Mouse (Mus musculus) CH12.LX (cell line): ENCODE data around the gene Tob1. TPM values are rescaled to one million over a fixed set of nuclear protein-coding genes. Genes with fewer than 3 reads are reported as not detected.

ENCODE experiments used
- DNase-seq: peaks from one replicate; pipeline ENCODE4 v3.0.0-alpha.2; 2013; ENCODE audit errors: extremely low read depth
- H3K27ac ChIP-seq: 2 replicates; pipeline ENCODE4 v1.5.1; 2012; ENCODE audit warnings: low read depth, mild to moderate bottlenecking, control low read depth, moderate library complexity; ENCODE audit not compliant: insufficient read depth
- H3K27me3 ChIP-seq: replicated peaks from 2 replicates; pipeline ENCODE3; 2012; ENCODE audit warnings: inconsistent platforms
- H3K36me3 ChIP-seq, 2 experiments: replicated peaks in 1 of 2; 2 replicates each; pipeline versions ENCODE3 to v1.6.1; 2012; ENCODE audit warnings: inconsistent platforms in 1 of 2, low read length in 1 of 2, mild to moderate bottlenecking in 1 of 2, mixed read lengths in 1 of 2, moderate library complexity in 1 of 2; ENCODE audit not compliant: control insufficient read depth in 1 of 2, insufficient read depth in 1 of 2
- H3K4me1 ChIP-seq, 2 experiments: 2 replicates each; pipeline ENCODE4 v1.6.1; 2012; ENCODE audit warnings: inconsistent platforms in 1 of 2, moderate library complexity in 1 of 2; ENCODE audit not compliant: insufficient read depth in 2 of 2, control insufficient read depth in 1 of 2
- H3K4me2 ChIP-seq: 2 replicates; pipeline ENCODE4 v1.6.1; 2012; ENCODE audit warnings: low read depth, mild to moderate bottlenecking, control low read depth; ENCODE audit not compliant: poor library complexity, insufficient read depth, severe bottlenecking
- H3K4me3 ChIP-seq, 3 experiments: fragments of 150-350 bp in 1 of 3; sonication (generic) in 1 of 3; replicated peaks in 1 of 3; 2 replicates each; pipeline versions ENCODE3 to v1.5.1; 2011 to 2012; ENCODE audit warnings: low read depth in 2 of 3, low read length in 2 of 3, mild to moderate bottlenecking in 2 of 3, moderate library complexity in 2 of 3, control low read depth in 1 of 3, improper control_type of control experiment in 1 of 3, inconsistent platforms in 1 of 3, mixed read lengths in 1 of 3; ENCODE audit not compliant: poor library complexity in 1 of 3
- H3K79me2 ChIP-seq: replicated peaks from 2 replicates; pipeline ENCODE4 v1.6.1; 2012; ENCODE audit warnings: mild to moderate bottlenecking, moderate library complexity; ENCODE audit not compliant: control insufficient read depth, poor library complexity, insufficient read depth, severe bottlenecking; ENCODE audit errors: extremely low read depth
- H3K9ac ChIP-seq: 2 replicates; pipeline ENCODE4 v1.6.1; 2012; ENCODE audit warnings: low read depth, mild to moderate bottlenecking, control low read depth, moderate library complexity; ENCODE audit not compliant: insufficient read depth
- H3K9me3 ChIP-seq: replicated peaks from 2 replicates; pipeline ENCODE3; 2012; ENCODE audit warnings: low read length, inconsistent platforms, mixed read lengths
- BHLHE40 ChIP-seq: IDR thresholded peaks from 2 replicates; pipeline ENCODE4 v1.6.1; 2011; ENCODE audit warnings: mild to moderate bottlenecking, low read depth, low read length, improper control_type of control experiment
- CHD1 ChIP-seq: IDR thresholded peaks from 2 replicates; pipeline ENCODE4 v1.6.1; 2012; ENCODE audit warnings: low read depth, low read length, improper control_type of control experiment, inconsistent platforms
- CHD2 ChIP-seq: IDR thresholded peaks from 2 replicates; pipeline ENCODE4 v1.6.1; 2011; ENCODE audit warnings: low read length, improper control_type of control experiment
- CTCF ChIP-seq, 2 experiments: IDR thresholded peaks in 1 of 2; conservative IDR thresholded peaks in 1 of 2; 2 replicates each; pipeline ENCODE4 v1.5.1; 2011 to 2012; ENCODE audit warnings: low read depth in 2 of 2, low read length in 2 of 2, improper control_type of control experiment in 1 of 2, inconsistent platforms in 1 of 2, mild to moderate bottlenecking in 1 of 2, moderate library complexity in 1 of 2
- E2F4 ChIP-seq: IDR thresholded peaks from 2 replicates; pipeline ENCODE4 v1.6.1; 2011; ENCODE audit warnings: low read depth, low read length, improper control_type of control experiment; ENCODE audit not compliant: insufficient replicate concordance
- ELF1 ChIP-seq: IDR thresholded peaks from 2 replicates; pipeline ENCODE4 v1.6.1; 2014; ENCODE audit warnings: low read depth, mild to moderate bottlenecking, inconsistent platforms, low read length, improper control_type of control experiment
- EP300 ChIP-seq: IDR thresholded peaks from 2 replicates; pipeline ENCODE4 v1.6.1; 2011; ENCODE audit warnings: low read length, improper control_type of control experiment
- ETS1 ChIP-seq: conservative IDR thresholded peaks from 2 replicates; pipeline ENCODE4 v1.6.1; 2012; ENCODE audit warnings: low read depth, mild to moderate bottlenecking, inconsistent platforms, low read length, improper control_type of control experiment, moderate library complexity
- GABPA ChIP-seq: IDR thresholded peaks from 2 replicates; pipeline ENCODE4 v1.6.1; 2012; ENCODE audit warnings: low read depth, low read length, improper control_type of control experiment, inconsistent platforms; ENCODE audit not compliant: insufficient replicate concordance
- HCFC1 ChIP-seq: IDR thresholded peaks from 2 replicates; pipeline ENCODE4 v1.6.1; 2012; ENCODE audit warnings: low read depth, mild to moderate bottlenecking, inconsistent platforms, low read length, improper control_type of control experiment
- IRF4 ChIP-seq: IDR thresholded peaks from 2 replicates; pipeline ENCODE4 v1.6.1; 2014; ENCODE audit warnings: low read depth, mild to moderate bottlenecking, inconsistent platforms, low read length, improper control_type of control experiment
- JUN ChIP-seq: IDR thresholded peaks from 2 replicates; pipeline ENCODE4 v1.6.1; 2011; ENCODE audit warnings: low read depth, mild to moderate bottlenecking, low read length, improper control_type of control experiment, moderate library complexity; ENCODE audit not compliant: insufficient read depth
- JUND ChIP-seq: conservative IDR thresholded peaks from 2 replicates; pipeline ENCODE4 v1.6.1; 2011; ENCODE audit warnings: low read depth, low read length, improper control_type of control experiment
- KAT2A ChIP-seq: IDR thresholded peaks from 2 replicates; pipeline ENCODE4 v1.6.1; 2012; ENCODE audit warnings: low read length, improper control_type of control experiment, inconsistent platforms; ENCODE audit not compliant: insufficient replicate concordance
- MAFK ChIP-seq: IDR thresholded peaks from 2 replicates; pipeline ENCODE4 v1.6.1; 2011; ENCODE audit warnings: low read length, improper control_type of control experiment; ENCODE audit not compliant: insufficient replicate concordance
- MAX ChIP-seq: IDR thresholded peaks from 2 replicates; pipeline ENCODE4 v1.6.1; 2011; ENCODE audit warnings: low read length, improper control_type of control experiment
- MAZ ChIP-seq: IDR thresholded peaks from 2 replicates; pipeline ENCODE4 v1.6.1; 2012; ENCODE audit warnings: low read depth, mild to moderate bottlenecking, inconsistent platforms, low read length, improper control_type of control experiment, moderate library complexity
- MEF2A ChIP-seq: IDR thresholded peaks from 2 replicates; pipeline ENCODE4 v1.6.1; 2014; ENCODE audit warnings: low read depth, mild to moderate bottlenecking, inconsistent platforms, low read length, improper control_type of control experiment, borderline replicate concordance
- MXI1 ChIP-seq: IDR thresholded peaks from 2 replicates; pipeline ENCODE4 v1.6.1; 2011; ENCODE audit warnings: mild to moderate bottlenecking, low read depth, low read length, improper control_type of control experiment
- MYC ChIP-seq: IDR thresholded peaks from 2 replicates; pipeline ENCODE4 v1.6.1; 2011; ENCODE audit warnings: low read depth, mild to moderate bottlenecking, improper control_type of control experiment, low read length
- NELFE ChIP-seq: IDR thresholded peaks from 2 replicates; pipeline ENCODE4 v1.6.1; 2011; ENCODE audit warnings: low read depth, low read length, improper control_type of control experiment
- PAX5 ChIP-seq: IDR thresholded peaks from 2 replicates; pipeline ENCODE4 v1.6.1; 2012; ENCODE audit warnings: low read length, inconsistent platforms, mixed read lengths
- POLR2A ChIP-seq: IDR thresholded peaks from 2 replicates; pipeline ENCODE4 v1.6.1; 2011; ENCODE audit warnings: low read depth, mild to moderate bottlenecking, improper control_type of control experiment, low read length
- POLR2AphosphoS2 ChIP-seq: IDR thresholded peaks from 2 replicates; pipeline ENCODE4 v1.6.1; 2011; ENCODE audit warnings: low read depth, low read length, improper control_type of control experiment
- RAD21 ChIP-seq: IDR thresholded peaks from 2 replicates; pipeline ENCODE4 v1.6.1; 2011; ENCODE audit warnings: low read depth, mild to moderate bottlenecking, low read length, improper control_type of control experiment, moderate library complexity
- RCOR1 ChIP-seq: conservative IDR thresholded peaks from 2 replicates; pipeline ENCODE4 v1.6.1; 2012; ENCODE audit warnings: low read depth, mild to moderate bottlenecking, inconsistent platforms, low read length, improper control_type of control experiment
- SIN3A ChIP-seq: IDR thresholded peaks from 2 replicates; pipeline ENCODE4 v1.6.1; 2012; ENCODE audit warnings: low read length, improper control_type of control experiment, inconsistent platforms
- SMC3 ChIP-seq: IDR thresholded peaks from 2 replicates; pipeline ENCODE4 v1.6.1; 2011; ENCODE audit warnings: low read depth, low read length, improper control_type of control experiment
- TBP ChIP-seq: conservative IDR thresholded peaks from 2 replicates; pipeline ENCODE4 v1.6.1; 2011; ENCODE audit warnings: low read depth, low read length, improper control_type of control experiment
- TCF12 ChIP-seq: IDR thresholded peaks from 2 replicates; pipeline ENCODE4 v1.6.1; 2014; ENCODE audit warnings: low read depth, mild to moderate bottlenecking, inconsistent platforms, low read length, improper control_type of control experiment
- UBTF ChIP-seq: IDR thresholded peaks from 2 replicates; pipeline ENCODE4 v1.6.1; 2012; ENCODE audit warnings: low read depth, mild to moderate bottlenecking, inconsistent platforms, low read length, improper control_type of control experiment, moderate library complexity
- USF1 ChIP-seq: IDR thresholded peaks from 2 replicates; pipeline ENCODE4 v1.6.1; 2014; ENCODE audit warnings: low read depth, mild to moderate bottlenecking, inconsistent platforms, low read length, improper control_type of control experiment
- USF2 ChIP-seq: conservative IDR thresholded peaks from 2 replicates; pipeline ENCODE4 v1.6.1; 2011; ENCODE audit warnings: low read depth, low read length, improper control_type of control experiment
- ZC3H11A ChIP-seq: IDR thresholded peaks from 2 replicates; pipeline ENCODE4 v1.6.1; 2012; ENCODE audit warnings: low read depth, mild to moderate bottlenecking, inconsistent platforms, low read length, improper control_type of control experiment
- ZKSCAN1 ChIP-seq: IDR thresholded peaks from 2 replicates; pipeline ENCODE4 v1.6.1; 2012; ENCODE audit warnings: low read depth, inconsistent platforms, low read length, improper control_type of control experiment, borderline replicate concordance
- ZMIZ1 ChIP-seq: IDR thresholded peaks from 2 replicates; pipeline ENCODE4 v1.6.1; 2012; ENCODE audit warnings: low read depth, mild to moderate bottlenecking, inconsistent platforms, low read length, improper control_type of control experiment
- ZNF384 ChIP-seq: IDR thresholded peaks from 2 replicates; pipeline ENCODE4 v1.6.1; 2012; ENCODE audit warnings: low read depth, low read length, improper control_type of control experiment, inconsistent platforms
- dilution Hi-C: fragments of 300-500 bp; cut with MboI; formaldehyde crosslinking; loops from 2 replicates; pipeline ENCODE4 v1.14.3; 2020; ENCODE audit warnings: low sequenced_read_pairs; ENCODE audit not compliant: extremely low pct_unique_long_range_greater_than_20kb, extremely low pct_ligation_motif_present
- in situ Hi-C: fragments of 300-500 bp; cut with MboI; formaldehyde crosslinking; loops from 3 replicates; pipeline ENCODE4 v1.14.3; 2019; ENCODE audit warnings: low sequenced_read_pairs, low pct_ligation_motif_present, low pct_unique_long_range_greater_than_20kb, mixed read lengths
- polyA plus RNA-seq: library from polyadenylated mRNA; unstranded; fragments of >175 nt; gene quantifications from 2 replicates; pipeline ENCODE4 v1.2.1, GENCODE M21; 2012; ENCODE audit warnings: low read depth; ENCODE audit not compliant: insufficient read length
- total RNA-seq, 2 experiments: library from RNA; depleted of rRNA; stranded (reverse); fragments of 300-350 nt in 1 of 2; fragments of >200 nt in 1 of 2; gene quantifications; 2 replicates each; pipeline ENCODE4 v1.2.3; 2012 to 2014

Tob1 gene
- total and polyA plus RNA-seq, 3 experiments, result 9.0 to 14.3 (median 10.6) TPM

- DNase-seq, result peak; percentile 96
- Histone ChIP-seq H3K4me2 (peak overlapping the region; percentile 85), H3K9ac (peak overlapping the region; percentile 31), H3K79me2 (peaks cover 29% of the 10 kb centered on the region), H3K4me3 (peak overlapping the region; percentile 60 to 66 (median 64)), H3K4me1 (peaks cover 4 to 22% of the 10 kb centered on the region in 2 experiments; a peak in 3 of 4 replicates), H3K9me3 (no peaks in the 10 kb centered on the region), H3K27me3 (peaks cover 5% of the 10 kb centered on the region), H3K27ac (peak overlapping the region; percentile 65), H3K36me3 (peaks cover 10 to 13% of the 10 kb centered on the region in 2 experiments)
- in situ Hi-C loops (no loop called here), dilution Hi-C loops (no loop called here)
- TF ChIP-seq ETS1 (peak; percentile 24; the same call in 1 of the 2 replicates), POLR2AphosphoS2 (no peak), TBP (no peak), JUND (no peak), MAZ (peak; percentile 11), SMC3 (peak; percentile 9; the same call in 1 of the 2 replicates), GABPA (no peak), ELF1 (peak; percentile 16; the same call in 1 of the 2 replicates), USF2 (no peak), CTCF (conservative IDR thresholded peaks at IDR 0.05 in 1 of 2, IDR thresholded peaks at IDR 0.05 in 1 of 2; ENCODE audit: low read depth in 2 of 2, low read length in 2 of 2) (peak in 1 of 2 experiments; percentile 25; a peak in 1 of 4 replicates), ZC3H11A (no peak), RAD21 (no peak; the same call in 1 of the 2 replicates), BHLHE40 (peak; percentile 61), KAT2A (no peak), SIN3A (peak; percentile 73), ZKSCAN1 (no peak), NELFE (no peak; the same call in 1 of the 2 replicates), MAX (no peak; the same call in 1 of the 2 replicates), TCF12 (peak; percentile 48; the same call in 1 of the 2 replicates), IRF4 (peak; percentile 5; the same call in 1 of the 2 replicates), ZNF384 (0 out of 2 replicates have a peak, but pooled peaks have one; percentile 34), JUN (no peak), MEF2A (peak; percentile 92), USF1 (no peak), E2F4 (no peak), RCOR1 (no peak), MYC (peak; percentile 84), CHD1 (peak; percentile 59; the same call in 1 of the 2 replicates), EP300 (no peak), HCFC1 (peak; percentile 7; the same call in 1 of the 2 replicates), MAFK (no peak), CHD2 (peak; percentile 89), ZMIZ1 (no peak; the same call in 1 of the 2 replicates), PAX5 (no peak), POLR2A (peak; percentile 53; the same call in 1 of the 2 replicates), UBTF (no peak), MXI1 (peak; percentile 88)
Observed at GRCm38 (mm10) chr11:94210191-94211086, 815 bp upstream of the Tob1 start.
